Mouse (Mus musculus): Measurements from ENCODE around the gene Olfr969. TPM values are rescaled to one million over a fixed set of nuclear protein-coding genes. Genes with fewer than 3 reads are reported as not detected.
"Not testable (repeated sequence)": the region's sequence is repeated elsewhere in the genome, so short reads cannot be mapped to it uniquely, and the experiment has no call there.

The Olfr969 gene
- not detected for total RNA-seq (2021)
- long read RNA-seq, experiment 1: 0 reads
- long read RNA-seq, experiment 2: 0 reads

- no peak for DNase-seq (ENCODE audit: low spot score in 2 of 2)
Measured at GRCm38 (mm10) chr9:39790558-39790957, at the start of gene Olfr969. TSS of gene Olfr969 (plus strand) at chr9:39790945.

DNA sequence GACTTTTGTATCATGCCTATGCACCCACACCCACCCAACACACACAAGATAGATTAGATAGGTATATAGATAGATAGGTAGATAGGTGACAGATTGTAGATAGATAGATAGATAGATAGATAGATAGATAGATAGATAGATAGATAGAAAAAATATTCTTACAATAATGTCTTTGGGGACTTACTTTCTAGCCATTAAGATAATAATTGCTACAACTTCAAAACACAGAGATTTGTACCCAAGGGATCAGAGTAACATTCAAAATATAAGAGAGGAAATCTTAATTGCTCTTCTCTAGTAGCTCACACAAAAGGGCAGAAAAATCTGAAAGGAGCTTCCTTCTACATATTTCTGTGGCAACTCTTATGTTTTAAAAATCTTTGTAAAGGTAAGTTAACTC lies 44.8 kb upstream of the Olfr969 start, which contains the start of gene Olfr967:
Olfr967 (plus strand) TSS at position 301 of the 400 bp plus-strand sequence.
- no peak for DNase-seq (ENCODE audit: low spot score in 2 of 2)

DNA sequence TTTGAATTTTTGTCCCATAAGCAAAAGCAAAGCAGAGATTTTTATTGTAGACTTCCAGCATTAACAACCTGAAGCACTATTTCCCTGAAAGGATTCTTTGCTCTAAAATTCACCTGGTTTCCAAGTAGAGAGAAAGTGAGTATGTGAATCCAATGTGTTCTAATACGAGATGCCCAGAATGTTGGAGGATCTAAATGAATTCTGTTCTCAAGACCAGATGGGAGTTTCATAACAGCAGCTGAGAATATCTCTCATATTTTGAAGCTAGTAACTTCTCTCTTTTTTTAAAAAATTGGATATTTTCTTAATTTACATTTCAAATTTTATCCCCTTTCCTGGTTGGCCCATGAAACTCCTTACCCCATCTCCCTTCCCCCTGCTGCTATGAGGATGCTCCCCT lies 44.3 kb upstream of the Olfr969 start:
- DNase-seq (ENCODE audit: low spot score in 2 of 2): no peak

DNA sequence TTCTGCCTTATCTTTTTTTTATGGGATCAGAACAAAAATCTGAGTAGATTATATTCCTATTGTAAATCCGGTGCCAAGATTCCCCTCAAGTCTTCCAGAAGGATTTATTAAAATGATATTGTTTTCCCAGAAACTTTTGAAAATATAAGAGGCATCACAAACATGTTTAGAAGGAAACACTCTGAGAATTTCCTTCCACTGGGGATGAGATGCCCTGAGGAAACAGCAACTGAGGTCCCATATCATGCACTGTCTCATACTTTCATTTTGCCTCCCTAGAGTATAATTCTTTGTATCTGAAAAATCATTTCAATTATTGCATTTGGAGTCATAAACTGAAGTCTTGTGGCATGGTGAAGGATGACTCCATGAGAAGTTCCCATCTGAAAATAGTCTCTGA lies 7.6 kb upstream of the Olfr969 start, which contains the start of gene Olfr968:
Olfr968 (minus strand) TSS at position 101 of the 400 bp plus-strand sequence.
- DNase-seq (ENCODE audit: low spot score in 2 of 2): no peak

DNA sequence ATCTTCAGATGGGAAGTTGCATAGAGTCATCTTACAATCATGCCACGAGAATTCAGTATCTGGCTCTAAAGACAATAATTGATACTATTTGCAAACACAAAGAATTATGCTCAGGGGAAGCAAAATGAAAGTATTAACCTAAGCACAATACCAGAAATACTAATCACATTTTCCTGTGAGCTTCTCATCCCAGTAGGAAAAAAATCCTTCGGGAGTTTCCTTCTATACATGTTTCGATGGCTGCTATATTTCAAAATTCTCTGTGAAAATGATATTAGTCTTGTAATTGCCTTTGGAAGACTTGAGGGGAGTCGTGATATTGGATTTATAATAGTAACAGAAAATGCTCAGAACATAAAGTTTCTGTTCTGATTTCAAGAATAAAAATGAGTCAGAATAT lies 17.8 kb downstream of the Olfr969 start, which contains the start of gene Olfr970:
Olfr970 (plus strand) TSS at position 301 of the 400 bp plus-strand sequence.
- DNase-seq (ENCODE audit: low spot score in 2 of 2): no peak

GRCm38 (mm10) chr9:39836576-39836975 lies 45.8 kb downstream of the Olfr969 start, which contains the start of gene Olfr971:
TSS of gene Olfr971 (plus strand) at chr9:39836876.
- not testable (repeated sequence) for DNase-seq (ENCODE audit: low spot score in 2 of 2)

Other genes starting within 250 kb of the Olfr969 start
- not detected for gene Olfr958, start 236.9 kb upstream of the Olfr969 start, total RNA-seq (2021)
- not detected for gene Olfr959, start 215.4 kb upstream of the Olfr969 start, total RNA-seq (2021)
- gene AW551984, start 186.5 kb upstream of the Olfr969 start, total RNA-seq (2021): 10 to 100 TPM in 1 of 2 experiments, 1 to 10 TPM in 1; 9.6 to 10.9 TPM
- not detected for gene Olfr148, start 180.3 kb upstream of the Olfr969 start, total RNA-seq (2021)
- gene Olfr960, start 169.6 kb upstream of the Olfr969 start, total RNA-seq (2021): not detected
- gene Olfr961, start 145.9 kb upstream of the Olfr969 start, total RNA-seq (2021): not detected
- not detected for gene Olfr963, start 123.7 kb upstream of the Olfr969 start, total RNA-seq (2021)
- not detected for gene Olfr149, start 83.8 kb upstream of the Olfr969 start, total RNA-seq (2021)
- gene Olfr965, start 79.6 kb upstream of the Olfr969 start, total RNA-seq (2021): not detected
- not detected for gene Olfr150, start 60.0 kb upstream of the Olfr969 start, total RNA-seq (2021)
- not detected for gene Olfr967, start 44.7 kb upstream of the Olfr969 start, total RNA-seq (2021)
- not detected for gene Olfr968, start 7.7 kb upstream of the Olfr969 start, total RNA-seq (2021)
- not detected for gene Olfr970, start 17.9 kb downstream of the Olfr969 start, total RNA-seq (2021)
- not detected for gene Olfr971, start 45.9 kb downstream of the Olfr969 start, total RNA-seq (2021)
- not detected for gene Olfr972, start 75.5 kb downstream of the Olfr969 start, total RNA-seq (2021)
- not detected for gene Olfr229, start 116.4 kb downstream of the Olfr969 start, total RNA-seq (2021)
- not detected for gene Olfr974, start 146.6 kb downstream of the Olfr969 start, total RNA-seq (2021)
- not detected for gene Olfr975, start 161.1 kb downstream of the Olfr969 start, total RNA-seq (2021)
- not detected for gene Olfr976, start 170.2 kb downstream of the Olfr969 start, total RNA-seq (2021)
- not detected for gene Olfr978, start 201.2 kb downstream of the Olfr969 start, total RNA-seq (2021)
- gene Olfr979, start 212.5 kb downstream of the Olfr969 start, total RNA-seq (2021): not detected
- gene Olfr980, start 218.6 kb downstream of the Olfr969 start, total RNA-seq (2021): not detected
- gene Olfr981, start 230.5 kb downstream of the Olfr969 start, total RNA-seq (2021): not detected